Mouse (Mus musculus) G1E (cell line): ENCODE results near the gene Cmah. TPM values are rescaled to one million over a fixed set of nuclear protein-coding genes. Genes with fewer than 3 reads are reported as not detected.
"Not testable (repeated sequence)": the region's sequence is repeated elsewhere in the genome, so short reads cannot be mapped to it uniquely, and the experiment has no call there.

ENCODE experiments used
- ATAC-seq: 2 replicates; pipeline ENCODE4 v1.8.0; 2016; ENCODE audit warnings: mild to moderate bottlenecking; ENCODE audit not compliant: insufficient number of reproducible peaks, poor library complexity, low FRiP score, severe bottlenecking; ENCODE audit errors: extremely low read depth
- DNase-seq: peaks from one replicate; pipeline ENCODE4 v3.0.0; 2012; ENCODE audit warnings: low spot score
- H3K27me3 ChIP-seq: 2 replicates; pipeline ENCODE4 v1.6.1; 2012; ENCODE audit warnings: mild to moderate bottlenecking, low read length, inconsistent platforms; ENCODE audit not compliant: insufficient read depth
- H3K36me3 ChIP-seq: replicated peaks from 2 replicates; pipeline ENCODE3; 2012; ENCODE audit warnings: mild to moderate bottlenecking, inconsistent platforms
- H3K4me1 ChIP-seq: 2 replicates; pipeline ENCODE4 v1.6.1; 2012; ENCODE audit warnings: low read depth, low read length, inconsistent platforms, mixed read lengths; ENCODE audit not compliant: insufficient read depth
- H3K4me3 ChIP-seq: 2 replicates; pipeline ENCODE4 v1.5.1; 2012; ENCODE audit warnings: low read depth, mild to moderate bottlenecking, inconsistent platforms, low read length, moderate library complexity, mixed read lengths
- H3K9me3 ChIP-seq: replicated peaks from 2 replicates; pipeline ENCODE4 v1.6.1; 2012; ENCODE audit warnings: inconsistent platforms
- CTCF ChIP-seq: IDR thresholded peaks from 2 replicates; pipeline ENCODE4 v1.5.1; 2012; ENCODE audit warnings: low read depth, low read length, inconsistent platforms, mixed read lengths
- GATA1 ChIP-seq: IDR thresholded peaks from 2 replicates; pipeline ENCODE4 v1.6.1; 2012; ENCODE audit warnings: borderline replicate concordance, low read length, inconsistent platforms, mixed read lengths
- GATA2 ChIP-seq: IDR thresholded peaks from 2 replicates; pipeline ENCODE4 v1.6.1; 2012; ENCODE audit warnings: low read depth, low read length, inconsistent platforms, borderline replicate concordance
- POLR2AphosphoS5 ChIP-seq: IDR thresholded peaks from 2 replicates; pipeline ENCODE4 v1.6.1; 2012; ENCODE audit warnings: low read depth, low read length, inconsistent platforms; ENCODE audit not compliant: insufficient replicate concordance
- TAL1 ChIP-seq: conservative IDR thresholded peaks from 2 replicates; pipeline ENCODE4 v1.6.1; 2012; ENCODE audit warnings: low read depth, low read length, inconsistent platforms, mixed read lengths
- polyA plus RNA-seq: library from polyadenylated mRNA; stranded (reverse); fragments of >175 nt; gene quantifications from 2 replicates; pipeline ENCODE4 v1.2.3, GENCODE M21; 2012
- total RNA-seq, 2 experiments: library from RNA; stranded (forward) in 1 of 2; stranded (reverse) in 1 of 2; fragments of 200-1000 nt in 1 of 2; fragments of >200 nt in 1 of 2; fragmentation: Nextera tagmentation in 1 of 2; gene quantifications; 2 replicates each; pipeline ENCODE4 v1.2.3; 2014 to 2017

The Cmah gene
- total and polyA plus RNA-seq, 3 experiments = 0.16 to 0.23 TPM; not detected in 1

DNA sequence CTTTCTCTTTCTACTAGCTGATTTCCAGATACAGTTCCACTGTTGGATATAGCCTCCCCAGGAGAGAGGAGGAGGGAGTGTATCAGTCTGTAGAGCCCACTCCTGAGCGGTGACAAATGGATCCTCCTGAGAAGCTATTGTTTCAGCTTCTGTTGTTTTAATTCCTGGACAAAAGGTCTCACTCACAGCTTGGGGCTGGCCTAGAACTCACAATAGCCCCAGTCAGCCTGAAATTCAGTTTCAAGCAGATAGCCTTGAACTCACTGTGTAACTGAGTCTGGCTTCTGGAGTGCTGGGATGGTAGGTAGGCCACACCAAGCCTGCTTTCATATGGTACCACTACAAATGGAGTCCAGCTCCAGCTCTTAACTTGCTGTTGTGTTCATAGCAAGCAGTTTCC, 32.0 kb downstream of the Cmah start:
- no peak for TF ChIP-seq CTCF
- TF ChIP-seq POLR2AphosphoS5 = no peak
- no peak for TF ChIP-seq GATA2
- no peak for TF ChIP-seq TAL1
- TF ChIP-seq GATA1 = no peak

DNA sequence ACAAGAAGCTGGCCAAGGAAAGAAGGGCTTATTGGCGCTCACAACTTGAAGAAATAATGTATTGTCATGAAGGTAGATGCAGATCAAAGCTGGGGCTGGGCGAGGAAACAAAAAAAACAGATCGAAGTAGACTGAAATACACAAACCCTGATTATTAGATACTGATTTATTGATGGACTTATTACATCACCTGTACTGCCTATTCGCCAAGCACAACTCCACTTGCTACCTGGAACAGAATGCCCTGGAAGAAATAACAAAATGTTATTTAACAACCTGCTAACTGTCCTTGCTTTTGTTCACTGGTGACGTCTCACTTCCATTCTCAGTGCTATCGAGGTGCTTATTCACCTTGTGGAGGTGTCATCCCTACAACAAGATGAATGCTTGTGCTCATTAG, 38.0 kb downstream of the Cmah start:
- TF ChIP-seq TAL1 (no peak), GATA1 (no peak), CTCF (no peak), POLR2AphosphoS5 (no peak), GATA2 (no peak)
- Histone ChIP-seq H3K9me3 (no peaks in the 10 kb centered on the region), H3K27me3 (no peaks in the 10 kb centered on the region), H3K36me3 (no peaks in the 10 kb centered on the region), H3K4me3 (no peak overlapping the region), H3K4me1 (no peaks in the 10 kb centered on the region)
- DNase-seq = no peak
- ATAC-seq = no peak

More for the DNA sequence above, 32.0 kb downstream of the Cmah start:
- no peaks in the 10 kb centered on the region for H3K36me3 ChIP-seq
- no peak overlapping the region for H3K4me3 ChIP-seq
- DNase-seq (no peak), ATAC-seq (no peak)
- peaks cover 5% of the 10 kb centered on the region; the same call in 1 of the 2 replicates for H3K27me3 ChIP-seq
- H3K4me1 ChIP-seq = no peaks in the 10 kb centered on the region
- no peaks in the 10 kb centered on the region for H3K9me3 ChIP-seq

- Histone ChIP-seq H3K27me3 (no peaks in the 10 kb centered on the region; the same call in 1 of the 2 replicates), H3K36me3 (no peaks in the 10 kb centered on the region), H3K4me3 (no peak overlapping the region), H3K9me3 (no peaks in the 10 kb centered on the region), H3K4me1 (no peaks in the 10 kb centered on the region)
- TF ChIP-seq POLR2AphosphoS5 (no peak), TAL1 (no peak)
- no peak for DNase-seq
- ATAC-seq = no peak
Measured at GRCm38 (mm10) chr13:24372893-24373599, 45.8 kb downstream of the Cmah start.

GRCm38 (mm10) chr13:24374606-24375005, 47.4 kb downstream of the Cmah start:
- H3K36me3 ChIP-seq, DNase-seq, H3K4me1 ChIP-seq, H3K4me3 ChIP-seq, H3K27me3 ChIP-seq, H3K9me3 ChIP-seq, ATAC-seq: not testable (repeated sequence)

- TF ChIP-seq POLR2AphosphoS5 = no peak
- no peak for TF ChIP-seq CTCF
- TF ChIP-seq GATA1 = no peak
- TF ChIP-seq TAL1 = no peak
- no peak for TF ChIP-seq GATA2
- DNase-seq (no peak), ATAC-seq (no peak)
- Histone ChIP-seq H3K27me3 (no peaks in the 10 kb centered on the region; the same call in 1 of the 2 replicates), H3K4me3 (no peak overlapping the region), H3K4me1 (no peaks in the 10 kb centered on the region), H3K36me3 (no peaks in the 10 kb centered on the region), H3K9me3 (no peaks in the 10 kb centered on the region)
Measured at GRCm38 (mm10) chr13:24375320-24376203, 48.4 kb downstream of the Cmah start.

DNA sequence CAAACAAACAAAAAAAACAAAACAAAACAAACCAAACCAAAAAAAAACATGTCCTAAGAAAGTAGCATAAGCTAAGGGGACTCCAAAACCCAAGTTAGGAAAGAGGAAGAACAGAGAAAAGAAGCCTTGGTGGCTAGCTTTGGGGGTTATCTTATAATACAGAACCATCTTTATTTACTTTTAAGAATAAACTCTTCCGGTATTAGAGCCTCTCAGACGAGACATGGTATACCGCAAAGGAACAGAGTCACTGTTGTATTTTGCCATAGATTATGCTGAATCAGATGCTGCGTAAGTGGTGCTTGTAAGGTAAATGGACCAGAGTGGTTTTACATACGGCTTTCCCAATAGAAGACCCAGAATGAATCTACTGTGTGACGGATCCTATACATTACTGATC, 53.5 kb downstream of the Cmah start:
- TF ChIP-seq POLR2AphosphoS5 = no peak
- no peak for TF ChIP-seq GATA2
- TF ChIP-seq CTCF = no peak
- TF ChIP-seq GATA1 = no peak
- no peak for TF ChIP-seq TAL1
- ATAC-seq (no peak), DNase-seq (no peak)
- no peaks in the 10 kb centered on the region for H3K36me3 ChIP-seq
- no peaks in the 10 kb centered on the region for H3K4me1 ChIP-seq
- H3K4me3 ChIP-seq = no peak overlapping the region
- H3K27me3 ChIP-seq = peaks cover 3% of the 10 kb centered on the region; the same call in 1 of the 2 replicates
- no peaks in the 10 kb centered on the region for H3K9me3 ChIP-seq
